Mouse (Mus musculus): ENCODE results near the gene Kcnmb3. TPM values are rescaled to one million over a fixed set of nuclear protein-coding genes. Genes with fewer than 3 reads are reported as not detected.

Kcnmb3 gene
- polyA plus RNA-seq, 1 experiment from 2014 or later, result not detected

DNA sequence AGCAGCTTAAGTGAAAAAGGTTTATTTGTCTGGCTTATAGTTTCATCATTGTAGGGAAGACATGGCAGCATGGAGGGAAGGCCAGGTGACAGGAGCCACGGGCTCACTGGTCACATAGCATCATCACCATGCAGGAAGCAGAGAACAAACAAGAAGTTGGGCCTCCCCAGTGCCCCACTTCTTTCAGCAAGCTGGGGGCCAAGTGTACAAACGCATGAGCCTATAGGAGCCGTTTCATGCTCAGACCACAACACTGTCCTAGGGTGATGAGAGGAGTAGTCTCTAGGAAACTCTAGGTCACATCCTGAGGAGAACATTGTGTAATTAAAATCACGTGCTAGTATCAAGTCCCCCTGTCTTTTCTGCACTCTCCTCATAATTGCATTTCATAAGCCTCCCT is 64.3 kb downstream of the Kcnmb3 start:
- 70% methylated on average over 4 of the region's 4 CpGs for WGBS

More for the DNA sequence above, 64.3 kb downstream of the Kcnmb3 start:
- no peak for ATAC-seq (replicated peaks; ENCODE audit: low FRiP score, low read depth)
- no peak overlapping the region for H3K4me3 ChIP-seq (replicated peaks; ENCODE audit: low read depth, low read length)
- no peak for DNase-seq (ENCODE audit: low spot score)
- no peaks in the 10 kb centered on the region for H3K9me3 ChIP-seq (replicated peaks; ENCODE audit: low read length)
- H3K36me3 ChIP-seq (ENCODE audit: insufficient read depth, low read length), result no peaks in the 10 kb centered on the region
- no peak overlapping the region for H3K4me2 ChIP-seq (ENCODE audit: low read length)
- no peaks in the 10 kb centered on the region for H3K27me3 ChIP-seq (ENCODE audit: insufficient read depth, low read length)
- H3K4me1 ChIP-seq (replicated peaks; ENCODE audit: insufficient read depth, low read length), result 0 out of 2 replicates have a peak, but pooled peaks cover 2% of the 10 kb centered on the region
- H3K9ac ChIP-seq (ENCODE audit: low read depth, low read length), result no peak overlapping the region
- H3K27ac ChIP-seq, result no peak overlapping the region
- TF ChIP-seq CTCF (IDR thresholded peaks at IDR 0.05; ENCODE audit: low read depth), result no peak

Other genes starting within 250 kb of the Kcnmb3 start
- gene Zmat3, start 126.2 kb downstream of the Kcnmb3 start, polyA plus RNA-seq (2015; fragmentation: Nextera tagmentation; extraction: Ambion mirVana), result 3.5 and 3.6 TPM in 2 replicates
- 11.2 and 11.4 TPM in 2 replicates for gene Pik3ca, start 94.6 kb downstream of the Kcnmb3 start, polyA plus RNA-seq (2015; fragmentation: Nextera tagmentation; extraction: Ambion mirVana)
- gene Zfp639, start 18.0 kb upstream of the Kcnmb3 start, polyA plus RNA-seq (2015; fragmentation: Nextera tagmentation; extraction: Ambion mirVana), result 38.6 and 41.6 TPM in 2 replicates
- gene Mfn1, start 37.2 kb upstream of the Kcnmb3 start, polyA plus RNA-seq (2015; fragmentation: Nextera tagmentation; extraction: Ambion mirVana), result 32.4 and 34.9 TPM in 2 replicates
- gene Gnb4, start 124.4 kb upstream of the Kcnmb3 start, polyA plus RNA-seq (2015; fragmentation: Nextera tagmentation; extraction: Ambion mirVana), result 40.0 and 41.0 TPM in 2 replicates
- 121 and 134 TPM in 2 replicates for gene Actl6a, start 214.1 kb upstream of the Kcnmb3 start, polyA plus RNA-seq (2015; fragmentation: Nextera tagmentation; extraction: Ambion mirVana)
- gene Ndufb5, start 244.8 kb upstream of the Kcnmb3 start, polyA plus RNA-seq (2015; fragmentation: Nextera tagmentation; extraction: Ambion mirVana), result 517 and 574 TPM in 2 replicates
- gene Mrpl47, start 245.4 kb upstream of the Kcnmb3 start, polyA plus RNA-seq (2015; fragmentation: Nextera tagmentation; extraction: Ambion mirVana), result 40.8 and 41.7 TPM in 2 replicates

Measured in kidney, postnatal 0 days (tissue).